Comparison of ENCODE assay signal across 25 mouse cellular contexts in the genomic region with DNA sequence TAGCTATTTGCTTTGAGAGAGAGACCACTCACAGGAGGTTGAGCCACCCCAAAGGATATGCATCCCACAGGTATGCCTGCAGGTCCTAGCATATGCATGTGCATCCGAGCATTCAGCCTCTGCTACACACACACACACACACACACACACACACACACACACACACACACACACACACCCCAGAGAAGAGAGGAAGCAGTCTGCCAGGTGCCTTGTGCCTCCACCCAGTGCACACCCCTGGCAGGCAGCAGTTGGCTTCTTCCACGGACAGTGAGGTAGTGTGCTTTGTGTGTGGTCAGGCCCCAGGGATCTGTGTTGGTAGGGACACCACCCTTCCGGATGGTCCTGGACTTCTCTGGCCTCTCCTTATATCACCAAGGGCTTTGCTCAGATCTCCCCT. TPM values are rescaled to one million over a fixed set of nuclear protein-coding genes. Genes with fewer than 3 reads are reported as not detected.
DNase-seq lines count a peak whose midpoint lies in the region; ATAC-seq and TF ChIP-seq lines count a peak whose summit lies in the region.
"Had no signal": no experiment of that assay in that cellular context is flagged by ENCODE, and none has a peak within 500 bp of the region (broad histone marks: within the 10 kb centered on the region; RNA-seq: fewer than 3 reads in every experiment).

No protein-coding gene starts in this region.

- no peak for DNase-seq in gastrocnemius, adult 2 months
- DNase-seq in gastrocnemius, postnatal 25 days = no peak
- peak; percentile 75 for DNase-seq in midbrain, embryonic 11.5 days (ENCODE audit: low spot score, missing footprints)
- no peak for DNase-seq in midbrain, embryonic 10.5 days (ENCODE audit: low spot score)
- DNase-seq in thymus, postnatal 4 days = peak; percentile 59
- no peak for DNase-seq in thymus, postnatal 25 days
- DNase-seq in splenic B cell, adult 2 months (ENCODE audit: low read depth, low spot score) = peak; percentile 60
- DNase-seq in kidney, postnatal 25 days = no peak
- DNase-seq: adrenal gland, adult 8-10 months; cerebellum, adult 8-10 months; cerebellum, postnatal 25 days; gastrocnemius, postnatal 14 days; kidney, adult 9 months; lung, embryonic 14.5 days; midbrain, embryonic 14.5 days; right cerebral cortex, postnatal 25 days had no signal

- TF ChIP-seq CTCF in gastrocnemius, adult 2 months (IDR thresholded peaks at IDR 0.05) = no peak

- intact Hi-C loops in gastrocnemius, adult 2 months (cut with DNase I) = no loop called here

- H3K9me3 ChIP-seq in midbrain, embryonic 11.5 days (ENCODE audit: control insufficient read depth, low read length) = no peaks in the 10 kb centered on the region
- H3K9me3 ChIP-seq in midbrain, embryonic 10.5 days (replicated peaks) = no peaks in the 10 kb centered on the region
- H3K9me3 ChIP-seq: forebrain, embryonic 13.5 days; limb, embryonic 12.5 days; liver, embryonic 15.5 days had no signal

- no peak overlapping the region for H3K9ac ChIP-seq in midbrain, embryonic 11.5 days (ENCODE audit: low read length)
- H3K9ac ChIP-seq: forebrain, embryonic 13.5 days; limb, embryonic 12.5 days; liver, embryonic 15.5 days; lung, embryonic 14.5 days had no signal

- H3K27me3 ChIP-seq in midbrain, embryonic 11.5 days (ENCODE audit: control insufficient read depth, insufficient read depth, low read length) = peaks cover 13% of the 10 kb centered on the region; the same call in 1 of the 2 replicates
- peaks cover 93% of the 10 kb centered on the region for H3K27me3 ChIP-seq in midbrain, embryonic 10.5 days (ENCODE audit: low read depth, poor library complexity, severe bottlenecking)
- H3K27me3 ChIP-seq in splenic B cell, adult 2 months (ENCODE audit: control insufficient read depth, insufficient read depth, low read length, poor library complexity, severe bottlenecking) = no peaks in the 10 kb centered on the region

- H3K36me3 ChIP-seq in midbrain, embryonic 11.5 days (ENCODE audit: control insufficient read depth, insufficient read depth, low read length) = 0 out of 2 replicates have a peak, but pooled peaks cover 2% of the 10 kb centered on the region
- peaks cover 10% of the 10 kb centered on the region for H3K36me3 ChIP-seq in midbrain, embryonic 10.5 days
- peaks cover 2% of the 10 kb centered on the region; the same call in 1 of the 2 replicates for H3K36me3 ChIP-seq in splenic B cell, adult 2 months (ENCODE audit: control insufficient read depth, insufficient read depth, low read length, poor library complexity, severe bottlenecking)
- H3K36me3 ChIP-seq: limb, embryonic 12.5 days had no signal

- H3K4me3 ChIP-seq in gastrocnemius, adult 2 months = no peak overlapping the region
- H3K4me3 ChIP-seq in midbrain, embryonic 11.5 days (ENCODE audit: low read depth, low read length) = no peak overlapping the region
- H3K4me3 ChIP-seq in midbrain, embryonic 10.5 days = no peak overlapping the region
- H3K4me3 ChIP-seq: forebrain, embryonic 13.5 days; heart, adult 2 months; limb, embryonic 12.5 days; liver, embryonic 15.5 days had no signal

- WGBS in midbrain, embryonic 11.5 days = 74% methylated on average over 3 of the region's 3 CpGs
- 81% methylated on average over 3 of the region's 3 CpGs for WGBS in midbrain, embryonic 10.5 days

- H3K4me1 ChIP-seq in midbrain, embryonic 11.5 days (ENCODE audit: control insufficient read depth, insufficient read depth, low read length) = peaks cover 13% of the 10 kb centered on the region
- peaks cover 61% of the 10 kb centered on the region for H3K4me1 ChIP-seq in midbrain, embryonic 10.5 days

- no peak overlapping the region for H3K4me2 ChIP-seq in midbrain, embryonic 11.5 days
- H3K4me2 ChIP-seq: forebrain, embryonic 13.5 days; limb, embryonic 12.5 days; liver, embryonic 15.5 days; lung, embryonic 14.5 days had no signal

- ATAC-seq in midbrain, embryonic 11.5 days (ENCODE audit: low FRiP score) = no peak
- ATAC-seq: forebrain, embryonic 13.5 days; hindbrain, embryonic 16.5 days; intestine, embryonic 16.5 days had no signal

- peak overlapping the region; percentile 90 for H3K27ac ChIP-seq in gastrocnemius, adult 2 months
- no peak overlapping the region for H3K27ac ChIP-seq in midbrain, embryonic 11.5 days (ENCODE audit: low read depth, low read length)
- H3K27ac ChIP-seq in midbrain, embryonic 10.5 days (replicated peaks) = no peak overlapping the region
- H3K27ac ChIP-seq: forebrain, embryonic 13.5 days; limb, embryonic 12.5 days; liver, embryonic 15.5 days had no signal

RNA-seq across cellular contexts. Expression of gene Crip1, which starts 3.8 kb away (rescaled TPM):
- 100 to 1,000 TPM in 1 of 2 experiments, 10 to 100 TPM in 1; 71.2 to 113 TPM for total RNA-seq in gastrocnemius, adult 2 months (2021)
- 100 to 1,000 TPM in 1 of 2 experiments, 10 to 100 TPM in 1; 90.0 to 150 TPM for total RNA-seq in gastrocnemius, postnatal 25 days (2021)
- 87.1 and 95.7 TPM in 2 replicates for polyA plus RNA-seq in midbrain, embryonic 11.5 days (2014; fragmentation: Nextera tagmentation; extraction: Ambion mirVana)
- 80.0 and 96.6 TPM in 2 replicates for polyA plus RNA-seq in midbrain, embryonic 10.5 days (2016; fragmentation: Nextera tagmentation; extraction: Ambion mirVana)

RNA-seq across cellular contexts. Expression of gene Tedc1, which starts 6.3 kb away (rescaled TPM):
- not detected for total RNA-seq in gastrocnemius, adult 2 months (2021)
- total RNA-seq in gastrocnemius, postnatal 25 days (2021) = under 1 TPM; 0.46 to 0.54 TPM
- polyA plus RNA-seq in midbrain, embryonic 11.5 days (2014; fragmentation: Nextera tagmentation; extraction: Ambion mirVana) = 25.6 and 31.5 TPM in 2 replicates
- 58.0 and 61.3 TPM in 2 replicates for polyA plus RNA-seq in midbrain, embryonic 10.5 days (2016; fragmentation: Nextera tagmentation; extraction: Ambion mirVana)

RNA-seq across cellular contexts. Expression of gene Crip2, which starts 9.9 kb away (rescaled TPM):
- total RNA-seq in gastrocnemius, adult 2 months (2021) = 10 to 100 TPM; 32.4 to 41.1 TPM
- total RNA-seq in gastrocnemius, postnatal 25 days (2021) = 10 to 100 TPM; 39.5 to 52.5 TPM
- 226 and 247 TPM in 2 replicates for polyA plus RNA-seq in midbrain, embryonic 11.5 days (2014; fragmentation: Nextera tagmentation; extraction: Ambion mirVana)
- 278 and 293 TPM in 2 replicates for polyA plus RNA-seq in midbrain, embryonic 10.5 days (2016; fragmentation: Nextera tagmentation; extraction: Ambion mirVana)

RNA-seq across cellular contexts. Expression of gene Tmem121, which starts 35.8 kb away (rescaled TPM):
- not detected for total RNA-seq in gastrocnemius, adult 2 months (2021)
- total RNA-seq in gastrocnemius, postnatal 25 days (2021) = under 1 TPM; 0.33 to 0.46 TPM
- 11.5 and 13.1 TPM in 2 replicates for polyA plus RNA-seq in midbrain, embryonic 11.5 days (2014; fragmentation: Nextera tagmentation; extraction: Ambion mirVana)
- polyA plus RNA-seq in midbrain, embryonic 10.5 days (2016; fragmentation: Nextera tagmentation; extraction: Ambion mirVana) = 19.0 and 22.0 TPM in 2 replicates
- total RNA-seq: CH12.LX; liver, adult 2 months; neutrophil, adult 5-6 weeks had no signal
- polyA plus RNA-seq: heart, adult 2 months; liver, adult 2 months had no signal

RNA-seq across cellular contexts. Expression of gene Mta1, which starts 51.8 kb away (rescaled TPM):
- 10 to 100 TPM; 36.2 to 41.5 TPM for total RNA-seq in gastrocnemius, adult 2 months (2021)
- 10 to 100 TPM; 29.3 to 34.4 TPM for total RNA-seq in gastrocnemius, postnatal 25 days (2021)
- polyA plus RNA-seq in midbrain, embryonic 11.5 days (2014; fragmentation: Nextera tagmentation; extraction: Ambion mirVana) = 19.2 and 21.4 TPM in 2 replicates
- 18.3 and 20.5 TPM in 2 replicates for polyA plus RNA-seq in midbrain, embryonic 10.5 days (2016; fragmentation: Nextera tagmentation; extraction: Ambion mirVana)

Comparison
In these comparisons a context has a peak if more than half of its experiments do, and no peak if none do; other contexts are left out.
1. DNase-seq: peak in midbrain, embryonic 11.5 days (single experiment), thymus, postnatal 4 days (single experiment) and splenic B cell, adult 2 months (single experiment); none in gastrocnemius, adult 2 months (single experiment), gastrocnemius, postnatal 25 days (single experiment), midbrain, embryonic 10.5 days (single experiment), thymus, postnatal 25 days (single experiment) and kidney, postnatal 25 days (0 of 2).